Mouse (Mus musculus) thymus, adult 18-20 months (tissue): ENCODE measurements around the gene Gm42674.

Source experiments
- DNase-seq, 2 experiments: peaks; one replicate each; pipeline ENCODE4 v3.0.0; 2022; ENCODE audit warnings: mixed read lengths in 2 of 2

Gene Gm42674

GRCm38 (mm10) chr3:90601486-90602110 lies at the start of gene Gm42674:
Gene Gm42674 (plus strand): TSS chr3:90601904.
- DNase-seq = no peak

- no peak for DNase-seq
These were observed 49.5 kb upstream of the Gm42674 start for GRCm38 (mm10) chr3:90552231-90552630.

GRCm38 (mm10) chr3:90555954-90556353 lies 45.8 kb upstream of the Gm42674 start:
- no peak for DNase-seq

GRCm38 (mm10) chr3:90560008-90560628 lies 41.6 kb upstream of the Gm42674 start, which contains the start of gene S100a3:
Gene S100a3 (plus strand): TSS chr3:90560578.
- DNase-seq = no peak

- no peak for DNase-seq
These were observed 27.0 kb upstream of the Gm42674 start for GRCm38 (mm10) chr3:90574691-90575090.

GRCm38 (mm10) chr3:90575320-90575719 lies 26.4 kb upstream of the Gm42674 start:
- no peak for DNase-seq

GRCm38 (mm10) chr3:90576351-90577001 lies 25.2 kb upstream of the Gm42674 start:
- DNase-seq = no peak

- DNase-seq = no peak
These were observed 22.3 kb upstream of the Gm42674 start for GRCm38 (mm10) chr3:90579433-90579832.

- no peak for DNase-seq
These were observed 20.6 kb upstream of the Gm42674 start for GRCm38 (mm10) chr3:90581141-90581540.

- no peak for DNase-seq
These were observed 19.5 kb upstream of the Gm42674 start for GRCm38 (mm10) chr3:90582156-90582555.

GRCm38 (mm10) chr3:90582556-90582955 lies 19.1 kb upstream of the Gm42674 start:
- no peak for DNase-seq

GRCm38 (mm10) chr3:90583893-90584292 lies 17.8 kb upstream of the Gm42674 start:
- no peak for DNase-seq

- DNase-seq = peak; percentile 35 to 38
These were observed 16.1 kb upstream of the Gm42674 start for GRCm38 (mm10) chr3:90585595-90585994.

GRCm38 (mm10) chr3:90586016-90586643 lies 15.6 kb upstream of the Gm42674 start:
- DNase-seq = peak; percentile 21 to 36

- DNase-seq = peak; percentile 86 to 91
These were observed 14.8 kb upstream of the Gm42674 start for GRCm38 (mm10) chr3:90586906-90587305.

GRCm38 (mm10) chr3:90587361-90588101 lies 14.2 kb upstream of the Gm42674 start:
- DNase-seq = no peak

- peak in 1 of 2 experiments; percentile 58 for DNase-seq
These were observed 12.3 kb upstream of the Gm42674 start for GRCm38 (mm10) chr3:90589390-90589789.

GRCm38 (mm10) chr3:90589947-90590346 lies 11.8 kb upstream of the Gm42674 start, which contains the start of gene S100a2:
Gene S100a2 (plus strand): TSS chr3:90590247.
- no peak for DNase-seq

- no peak for DNase-seq
These were observed 7.2 kb upstream of the Gm42674 start for GRCm38 (mm10) chr3:90594466-90594865.

GRCm38 (mm10) chr3:90595556-90595955 lies 6.1 kb upstream of the Gm42674 start:
- no peak for DNase-seq

GRCm38 (mm10) chr3:90596810-90597209 lies 4.9 kb upstream of the Gm42674 start:
- no peak for DNase-seq

GRCm38 (mm10) chr3:90597736-90598135 lies 4.0 kb upstream of the Gm42674 start:
- DNase-seq = no peak

- DNase-seq = no peak
These were observed 3.5 kb upstream of the Gm42674 start for GRCm38 (mm10) chr3:90598212-90598611.
